Comparison of ENCODE assay signal across 8 mouse cellular contexts in genomic region chr7:25711731-25712197, GRCm38 (mm10). TPM values are rescaled to one million over a fixed set of nuclear protein-coding genes. Genes with fewer than 3 reads are reported as not detected.
DNase-seq lines count a peak whose midpoint lies in the region; ATAC-seq lines count a peak whose summit lies in the region.

No protein-coding gene starts in this region.

- peak overlapping the region; percentile 16; the same call in 1 of the 2 replicates for H3K4me3 ChIP-seq in forebrain, embryonic 10.5 days
- H3K4me3 ChIP-seq in forebrain, embryonic 16.5 days (replicated peaks; ENCODE audit: low read length) = no peak overlapping the region
- no peak overlapping the region for H3K4me3 ChIP-seq in embryonic facial prominence, embryonic 12.5 days
- H3K4me3 ChIP-seq in megakaryocyte, embryonic 14.5 days (replicated peaks) = peak overlapping the region; percentile 25

- no peaks in the 10 kb centered on the region for H3K27me3 ChIP-seq in forebrain, embryonic 10.5 days (ENCODE audit: poor library complexity, severe bottlenecking)
- no peaks in the 10 kb centered on the region for H3K27me3 ChIP-seq in forebrain, embryonic 16.5 days (replicated peaks; ENCODE audit: control insufficient read depth, insufficient read depth, low read length)
- no peaks in the 10 kb centered on the region for H3K27me3 ChIP-seq in embryonic facial prominence, embryonic 12.5 days
- no peaks in the 10 kb centered on the region for H3K27me3 ChIP-seq in megakaryocyte, embryonic 14.5 days (replicated peaks)

- H3K36me3 ChIP-seq in forebrain, embryonic 10.5 days (replicated peaks) = peaks cover 52% of the 10 kb centered on the region
- H3K36me3 ChIP-seq in forebrain, embryonic 16.5 days (ENCODE audit: control insufficient read depth, insufficient read depth) = peaks cover 30% of the 10 kb centered on the region
- H3K36me3 ChIP-seq in embryonic facial prominence, embryonic 12.5 days = peaks cover 38% of the 10 kb centered on the region
- peaks cover 100% of the 10 kb centered on the region for H3K36me3 ChIP-seq in megakaryocyte, embryonic 14.5 days (replicated peaks; ENCODE audit: low read length)

- ATAC-seq in forebrain, embryonic 16.5 days = no peak
- ATAC-seq in embryonic facial prominence, embryonic 12.5 days (ENCODE audit: insufficient number of reproducible peaks, insufficient read depth, low FRiP score, low TSS enrichment) = peak; percentile 35

- 41% methylated on average over 7 of the region's 7 CpGs for WGBS in forebrain, embryonic 10.5 days
- 50% methylated on average over 7 of the region's 7 CpGs for WGBS in forebrain, embryonic 16.5 days
- 7% methylated on average over 7 of the region's 7 CpGs for WGBS in embryonic facial prominence, embryonic 12.5 days

- no peak overlapping the region for H3K4me2 ChIP-seq in forebrain, embryonic 16.5 days (ENCODE audit: low read length)
- no peak overlapping the region for H3K4me2 ChIP-seq in embryonic facial prominence, embryonic 12.5 days (replicated peaks)

- no peak overlapping the region for H3K9ac ChIP-seq in forebrain, embryonic 16.5 days (replicated peaks; ENCODE audit: low read depth, low read length)
- H3K9ac ChIP-seq in embryonic facial prominence, embryonic 12.5 days = no peak overlapping the region; the same call in 1 of the 2 replicates

- no peak for DNase-seq in forebrain, embryonic 10.5 days (ENCODE audit: extremely low spot score, low spot score)
- peak; percentile 95 for DNase-seq in NIH3T3 (ENCODE audit: low read depth)
- DNase-seq in heart, postnatal 4 days = peak; percentile 69
- peak; percentile 71 for DNase-seq in yolk sac, embryonic 10.5 days (ENCODE audit: low spot score)
- no peak for DNase-seq in frontal cortex, postnatal 10 days (ENCODE audit: low spot score in 2 of 2)

- H3K27ac ChIP-seq in forebrain, embryonic 10.5 days = peak overlapping the region; percentile 32; the same call in 1 of the 2 replicates
- no peak overlapping the region for H3K27ac ChIP-seq in forebrain, embryonic 16.5 days (ENCODE audit: low read length)
- H3K27ac ChIP-seq in embryonic facial prominence, embryonic 12.5 days = peak overlapping the region; percentile 58

- H3K9me3 ChIP-seq in forebrain, embryonic 10.5 days = no peaks in the 10 kb centered on the region
- no peaks in the 10 kb centered on the region for H3K9me3 ChIP-seq in forebrain, embryonic 16.5 days (ENCODE audit: control insufficient read depth, low read length)
- H3K9me3 ChIP-seq in embryonic facial prominence, embryonic 12.5 days = no peaks in the 10 kb centered on the region
- H3K9me3 ChIP-seq in megakaryocyte, embryonic 14.5 days = no peaks in the 10 kb centered on the region

- peaks cover 52% of the 10 kb centered on the region for H3K4me1 ChIP-seq in forebrain, embryonic 10.5 days
- peaks cover 9% of the 10 kb centered on the region for H3K4me1 ChIP-seq in forebrain, embryonic 16.5 days (replicated peaks; ENCODE audit: control insufficient read depth, insufficient read depth, low read length)
- peaks cover 42% of the 10 kb centered on the region for H3K4me1 ChIP-seq in embryonic facial prominence, embryonic 12.5 days
- H3K4me1 ChIP-seq in megakaryocyte, embryonic 14.5 days = peaks cover 99% of the 10 kb centered on the region

RNA-seq across cellular contexts. Expression of gene Ccdc97, which starts 7.1 kb away (rescaled TPM):
- polyA plus RNA-seq in forebrain, embryonic 10.5 days (2016; fragmentation: Nextera tagmentation; extraction: Ambion mirVana) = 28.7 and 29.6 TPM in 2 replicates
- 29.5 and 33.7 TPM in 2 replicates for polyA plus RNA-seq in forebrain, embryonic 16.5 days (2015; fragmentation: Nextera tagmentation; extraction: Ambion mirVana)
- polyA plus RNA-seq in embryonic facial prominence, embryonic 12.5 days (2016; fragmentation: Nextera tagmentation; extraction: Ambion mirVana) = 23.7 and 24.6 TPM in 2 replicates
- 10 to 100 TPM; 42.9 to 44.9 TPM for total RNA-seq in heart, postnatal 4 days (2021)
- 30.5 and 39.5 TPM in 2 replicates for polyA plus RNA-seq in megakaryocyte, embryonic 14.5 days (2012; ENCODE audit: insufficient read depth, low replicate concordance)

RNA-seq across cellular contexts. Expression of gene Tgfb1, which starts 25.0 kb away (rescaled TPM):
- polyA plus RNA-seq in forebrain, embryonic 10.5 days (2016; fragmentation: Nextera tagmentation; extraction: Ambion mirVana) = 0.89 and 1.2 TPM in 2 replicates
- 0.54 and 0.93 TPM in 2 replicates for polyA plus RNA-seq in forebrain, embryonic 16.5 days (2015; fragmentation: Nextera tagmentation; extraction: Ambion mirVana)
- polyA plus RNA-seq in embryonic facial prominence, embryonic 12.5 days (2016; fragmentation: Nextera tagmentation; extraction: Ambion mirVana) = 2.5 and 3.6 TPM in 2 replicates
- 10 to 100 TPM; 40.9 to 42.4 TPM for total RNA-seq in heart, postnatal 4 days (2021)
- polyA plus RNA-seq in megakaryocyte, embryonic 14.5 days (2012; ENCODE audit: insufficient read depth, low replicate concordance) = 4,315 and 7,169 TPM in 2 replicates

RNA-seq across cellular contexts. Expression of gene B9d2, which starts 31.2 kb away (rescaled TPM):
- polyA plus RNA-seq in forebrain, embryonic 10.5 days (2016; fragmentation: Nextera tagmentation; extraction: Ambion mirVana) = 36.9 and 38.1 TPM in 2 replicates
- 35.6 and 41.3 TPM in 2 replicates for polyA plus RNA-seq in forebrain, embryonic 16.5 days (2015; fragmentation: Nextera tagmentation; extraction: Ambion mirVana)
- polyA plus RNA-seq in embryonic facial prominence, embryonic 12.5 days (2016; fragmentation: Nextera tagmentation; extraction: Ambion mirVana) = 27.8 and 28.7 TPM in 2 replicates
- total RNA-seq in heart, postnatal 4 days (2021) = 10 to 100 TPM; 15.5 to 16.4 TPM
- 89.8 and 105 TPM in 2 replicates for polyA plus RNA-seq in megakaryocyte, embryonic 14.5 days (2012; ENCODE audit: insufficient read depth, low replicate concordance)

RNA-seq across cellular contexts. Expression of gene Tmem91, which starts 36.8 kb away (rescaled TPM):
- polyA plus RNA-seq in forebrain, embryonic 10.5 days (2016; fragmentation: Nextera tagmentation; extraction: Ambion mirVana) = 2.2 and 3.2 TPM in 2 replicates
- polyA plus RNA-seq in forebrain, embryonic 16.5 days (2015; fragmentation: Nextera tagmentation; extraction: Ambion mirVana) = 13.5 and 28.3 TPM in 2 replicates
- 3.7 and 3.8 TPM in 2 replicates for polyA plus RNA-seq in embryonic facial prominence, embryonic 12.5 days (2016; fragmentation: Nextera tagmentation; extraction: Ambion mirVana)
- total RNA-seq in heart, postnatal 4 days (2021) = under 1 TPM in 1 of 2 experiments, not detected in 1; 0.56 TPM
- 4.3 and 4.7 TPM in 2 replicates for polyA plus RNA-seq in megakaryocyte, embryonic 14.5 days (2012; ENCODE audit: insufficient read depth, low replicate concordance)

RNA-seq across cellular contexts. Expression of gene Hnrnpul1, which starts 42.8 kb away (rescaled TPM):
- 59.2 and 60.5 TPM in 2 replicates for polyA plus RNA-seq in forebrain, embryonic 10.5 days (2016; fragmentation: Nextera tagmentation; extraction: Ambion mirVana)
- 44.2 and 46.6 TPM in 2 replicates for polyA plus RNA-seq in forebrain, embryonic 16.5 days (2015; fragmentation: Nextera tagmentation; extraction: Ambion mirVana)
- 68.1 and 72.8 TPM in 2 replicates for polyA plus RNA-seq in embryonic facial prominence, embryonic 12.5 days (2016; fragmentation: Nextera tagmentation; extraction: Ambion mirVana)
- total RNA-seq in heart, postnatal 4 days (2021) = 100 to 1,000 TPM; 147 to 149 TPM
- 168 and 350 TPM in 2 replicates for polyA plus RNA-seq in megakaryocyte, embryonic 14.5 days (2012; ENCODE audit: insufficient read depth, low replicate concordance)

Comparison
In these comparisons a context has a peak if more than half of its experiments do, and no peak if none do; other contexts are left out.
1. H3K4me3 ChIP-seq: peak in forebrain, embryonic 10.5 days (single experiment) and megakaryocyte, embryonic 14.5 days (single experiment); none in forebrain, embryonic 16.5 days (single experiment) and embryonic facial prominence, embryonic 12.5 days (single experiment).
2. DNase-seq: peak in NIH3T3 (single experiment), heart, postnatal 4 days (single experiment) and yolk sac, embryonic 10.5 days (single experiment); none in forebrain, embryonic 10.5 days (single experiment) and frontal cortex, postnatal 10 days (0 of 2).
3. RNA of gene Tgfb1, which starts 25.0 kb away (polyA plus RNA-seq): 4,315 to 7,169 TPM in megakaryocyte, embryonic 14.5 days; 2.5 to 3.6 TPM in embryonic facial prominence, embryonic 12.5 days, 0.89 to 1.2 TPM in forebrain, embryonic 10.5 days and 0.54 to 0.93 TPM in forebrain, embryonic 16.5 days; every median in the first group is over 100 times any median in the second.